Mouse (Mus musculus) ovary, postnatal 14 days (tissue): ENCODE results near the gene Chrna9.
"Not testable (repeated sequence)": the region's sequence is repeated elsewhere in the genome, so short reads cannot be mapped to it uniquely, and the experiment has no call there.

Experiments used
- DNase-seq: peaks from one replicate; pipeline ENCODE4 v3.0.0; 2022; ENCODE audit warnings: low spot score

The Chrna9 gene

DNA sequence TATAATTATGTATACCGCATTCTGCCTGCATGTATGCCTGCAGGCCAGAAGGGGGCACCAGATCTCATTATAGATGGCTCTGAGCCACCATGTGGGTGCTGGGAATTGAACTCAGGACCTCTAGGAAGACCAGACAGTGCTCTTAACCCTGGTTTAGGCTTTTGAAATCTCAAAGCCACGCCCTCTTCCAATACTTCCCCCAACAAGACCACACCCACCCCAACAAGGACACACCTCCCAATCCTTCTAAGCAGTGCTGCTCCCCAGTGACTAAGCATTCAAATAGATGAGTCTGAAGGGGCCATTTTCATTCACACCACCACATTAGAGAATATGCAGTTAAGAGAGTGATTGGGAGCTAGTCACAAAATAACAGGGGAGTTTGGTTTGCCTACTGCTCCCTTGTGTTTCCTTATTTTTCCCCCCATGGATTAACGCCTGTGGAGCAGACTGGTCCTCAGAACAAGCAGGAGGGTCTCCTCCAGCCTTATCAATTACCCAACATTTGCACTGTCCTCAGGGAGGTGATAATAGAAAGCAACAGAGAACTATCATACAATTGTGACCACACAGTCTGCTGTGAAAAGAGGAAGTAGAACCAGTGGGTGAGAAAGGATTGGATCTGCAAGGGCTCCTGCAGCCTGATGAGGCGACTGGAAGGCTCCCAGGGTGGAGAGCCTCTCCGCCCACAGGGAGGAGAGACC, 25.3 kb downstream of the Chrna9 start:
- DNase-seq, result no peak

DNA sequence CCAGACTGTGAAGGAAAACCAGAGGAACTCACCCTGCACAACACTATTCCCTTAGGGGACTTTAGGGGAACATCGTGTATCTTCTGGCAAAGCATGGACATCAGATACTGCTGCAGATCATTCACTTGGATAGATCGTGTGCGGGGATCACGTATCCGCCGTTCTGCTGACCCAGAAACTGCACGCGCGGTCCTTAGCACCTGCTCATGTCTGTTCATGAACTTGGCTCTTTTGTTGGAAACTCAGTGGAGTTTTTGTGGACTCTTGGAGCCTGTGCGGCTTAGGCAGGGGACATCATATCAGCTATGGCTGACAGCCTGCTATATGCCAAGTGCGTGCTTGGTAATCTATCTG, 25.9 kb downstream of the Chrna9 start:
- no peak for DNase-seq

DNA sequence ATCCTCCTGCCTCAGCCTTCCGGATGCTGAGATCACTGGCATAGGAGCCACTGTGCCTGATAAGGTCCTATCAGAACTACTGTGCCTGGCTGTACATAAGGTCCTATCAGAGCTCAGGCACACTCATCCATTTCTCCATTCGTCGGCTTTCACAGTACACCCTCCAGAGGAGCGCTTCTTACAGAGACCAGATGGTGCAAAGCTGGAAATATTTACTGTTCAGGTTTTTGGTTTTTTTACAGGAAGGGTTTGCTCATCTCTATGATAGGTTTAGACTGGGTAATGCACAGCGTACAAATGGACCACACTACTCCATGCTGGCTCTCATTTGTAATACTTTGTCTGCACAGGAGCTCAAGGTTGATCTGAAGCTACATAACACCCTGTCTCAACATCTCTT, 28.6 kb downstream of the Chrna9 start:
- no peak for DNase-seq

GRCm38 (mm10) chr5:65965771-65966279, 31.1 kb downstream of the Chrna9 start:
- DNase-seq, result no peak

DNA sequence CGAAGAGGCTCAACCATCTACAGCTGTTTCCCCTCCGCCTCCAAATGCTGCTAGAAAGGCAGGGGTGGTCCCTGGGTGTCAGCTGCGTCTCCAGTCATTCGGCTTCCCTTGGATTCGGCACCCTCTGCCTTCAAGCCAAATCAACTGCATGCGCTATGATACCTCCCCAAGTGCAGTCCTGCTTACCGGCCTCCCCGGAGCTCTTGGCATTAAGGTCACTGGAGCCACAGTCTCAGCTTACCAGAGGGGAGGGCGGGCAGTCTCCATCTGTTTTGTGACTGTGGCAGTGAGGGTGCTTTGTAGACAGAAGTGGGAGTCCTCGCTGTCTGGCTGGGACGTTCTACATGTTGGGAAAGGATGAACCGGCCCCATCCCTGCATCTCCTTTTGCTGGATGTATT, 32.4 kb downstream of the Chrna9 start:
- DNase-seq, result no peak

- no peak for DNase-seq
Measured at GRCm38 (mm10) chr5:65968004-65968403, 33.3 kb downstream of the Chrna9 start.

DNA sequence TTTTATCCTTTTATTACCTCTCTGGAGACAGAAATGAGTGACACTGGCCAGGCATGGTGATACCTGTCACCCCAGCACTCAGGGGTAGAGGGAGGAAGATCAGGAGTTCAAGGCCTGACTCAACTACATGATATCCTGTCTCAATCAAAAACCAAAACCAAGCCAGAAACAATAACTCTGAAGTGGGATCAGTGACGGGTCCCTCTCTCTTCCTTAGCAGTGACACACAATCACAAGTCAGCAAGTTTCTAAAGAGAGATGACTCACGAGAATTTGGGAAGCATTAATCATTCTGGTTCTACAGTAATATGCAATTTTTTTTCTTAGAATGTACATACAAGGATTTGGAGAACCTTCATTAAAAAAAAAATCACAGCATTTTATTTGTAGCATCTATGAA, 38.5 kb downstream of the Chrna9 start:
- no peak for DNase-seq

DNA sequence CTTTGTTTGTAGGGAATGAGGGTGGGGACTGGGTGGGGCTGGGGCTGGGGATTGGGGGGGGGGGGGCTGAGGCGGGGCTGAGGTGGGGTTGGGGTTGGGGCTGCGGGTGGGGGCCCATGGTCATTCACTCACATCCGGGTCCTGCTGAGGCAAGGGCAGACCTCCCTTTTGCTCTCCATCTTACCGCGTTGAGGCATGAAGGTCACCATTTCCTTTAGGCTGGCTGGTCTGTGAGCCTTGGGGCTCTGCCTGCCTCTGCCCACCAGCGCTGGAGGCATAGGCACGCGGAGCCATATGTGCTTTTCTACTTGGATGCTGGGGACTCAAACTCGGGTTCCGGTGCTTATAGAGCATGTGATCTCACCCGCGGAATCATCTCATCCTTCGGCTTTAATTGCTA, 41.0 kb downstream of the Chrna9 start:
- no peak for DNase-seq

DNA sequence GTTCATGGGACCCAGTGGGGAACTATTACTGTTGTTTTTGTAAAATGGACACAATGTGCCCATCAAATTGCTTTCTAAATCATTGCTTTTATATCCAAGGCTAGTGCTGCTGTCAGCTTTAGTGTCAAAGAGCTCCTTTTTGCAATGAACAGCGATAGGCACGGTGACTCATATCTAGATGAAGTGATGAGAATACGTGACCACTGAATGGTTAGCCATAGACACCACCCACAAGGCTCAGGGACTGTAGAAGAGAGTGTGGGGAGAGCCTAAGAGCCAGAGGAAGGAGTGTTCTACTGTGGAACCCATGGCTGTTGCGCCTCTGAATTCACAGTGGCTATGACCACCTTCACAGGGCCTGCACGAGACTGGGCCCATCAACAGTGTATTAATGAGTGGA, 51.7 kb downstream of the Chrna9 start:
- no peak for DNase-seq

- DNase-seq, result not testable (repeated sequence)
Measured at GRCm38 (mm10) chr5:65987004-65987403, 52.3 kb downstream of the Chrna9 start.

DNA sequence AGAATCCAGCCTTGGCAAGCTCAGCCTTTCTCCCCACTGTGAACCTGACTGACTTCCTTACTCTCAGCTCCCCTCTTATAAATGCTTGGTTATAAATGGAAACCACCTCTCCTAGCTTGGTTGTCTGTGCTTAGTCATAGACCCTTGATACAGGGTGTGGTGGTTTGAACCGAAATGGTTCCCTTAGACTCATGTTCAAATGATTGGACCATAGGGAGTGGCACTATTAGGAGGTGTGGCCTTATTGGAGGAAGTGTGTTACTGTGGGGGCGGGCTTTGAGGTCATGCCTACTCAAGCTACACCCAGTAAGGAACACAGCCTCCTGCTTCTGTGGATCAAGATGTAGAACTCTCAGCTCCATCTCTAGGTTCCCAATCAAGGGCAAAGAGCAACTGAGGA, 56.5 kb downstream of the Chrna9 start:
- DNase-seq, result no peak

DNA sequence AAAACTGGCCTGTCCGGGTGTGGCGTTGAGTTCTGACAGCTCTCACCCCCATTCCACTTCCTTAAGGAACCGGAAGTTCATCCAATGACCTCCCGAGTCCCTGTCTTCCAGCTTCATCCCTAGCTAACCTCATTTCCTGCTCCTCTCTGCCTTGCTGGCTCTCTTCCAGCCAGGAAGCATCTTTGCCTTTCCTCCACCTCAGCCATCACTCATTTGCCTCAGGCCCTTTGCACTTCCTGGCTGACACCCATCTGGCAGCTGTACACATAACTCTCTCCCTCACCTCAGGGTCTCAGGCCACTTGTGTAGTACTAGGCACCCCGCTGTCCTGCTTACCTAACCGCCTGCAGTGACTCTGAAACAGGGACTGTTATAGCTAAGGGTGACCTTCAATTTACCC, 59.9 kb downstream of the Chrna9 start:
- no peak for DNase-seq

DNA sequence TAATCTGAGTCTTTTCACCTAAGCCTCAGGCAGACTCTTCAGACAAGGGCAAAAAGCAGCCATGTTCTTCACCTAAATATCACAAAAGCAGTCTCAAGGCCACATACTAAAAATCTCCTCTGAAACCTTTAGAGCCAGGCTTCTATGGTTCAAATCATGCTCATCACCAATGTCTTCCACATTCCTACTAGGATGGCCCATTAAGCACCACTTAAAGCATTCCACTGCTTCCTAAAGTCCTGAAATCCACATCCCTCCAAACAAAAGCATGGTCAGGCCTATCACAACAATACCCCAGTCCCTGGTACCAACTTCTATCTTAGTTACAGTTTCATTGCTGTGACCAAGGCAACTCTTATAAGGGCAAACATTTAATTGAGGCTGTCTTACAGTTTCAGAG, 63.1 kb downstream of the Chrna9 start:
- DNase-seq, result no peak

- no peak for DNase-seq
Measured at GRCm38 (mm10) chr5:65999106-65999505, 64.4 kb downstream of the Chrna9 start.

- DNase-seq, result peak; percentile 26
Measured at GRCm38 (mm10) chr5:66000074-66000473, 65.4 kb downstream of the Chrna9 start.

GRCm38 (mm10) chr5:66000567-66001125, 65.9 kb downstream of the Chrna9 start:
- DNase-seq, result no peak

DNA sequence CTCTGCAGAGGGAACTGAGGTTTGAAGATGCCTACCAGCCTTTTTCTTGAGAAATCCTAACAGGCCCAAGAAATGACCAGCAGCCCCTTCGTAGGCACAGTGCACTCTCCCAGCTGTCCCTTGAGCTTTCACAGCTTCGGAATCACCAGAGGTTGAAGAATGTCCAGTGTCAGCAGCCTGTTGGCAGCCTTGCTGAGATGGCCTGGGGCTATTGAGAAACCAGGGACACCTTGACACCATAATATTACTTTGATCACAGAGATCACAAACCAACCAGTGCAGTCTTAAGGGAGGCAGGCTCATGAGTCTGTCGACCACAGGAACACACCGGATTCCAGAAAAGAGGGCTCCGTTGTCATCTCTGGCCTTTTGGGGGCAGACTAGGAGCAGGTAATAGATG, 66.5 kb downstream of the Chrna9 start:
- no peak for DNase-seq

- DNase-seq, result no peak
Measured at GRCm38 (mm10) chr5:66004134-66004925, 69.6 kb downstream of the Chrna9 start, which contains the start of gene 9130230L23Rik. TSS of gene 9130230L23Rik (minus strand) at chr5:66004285.

DNA sequence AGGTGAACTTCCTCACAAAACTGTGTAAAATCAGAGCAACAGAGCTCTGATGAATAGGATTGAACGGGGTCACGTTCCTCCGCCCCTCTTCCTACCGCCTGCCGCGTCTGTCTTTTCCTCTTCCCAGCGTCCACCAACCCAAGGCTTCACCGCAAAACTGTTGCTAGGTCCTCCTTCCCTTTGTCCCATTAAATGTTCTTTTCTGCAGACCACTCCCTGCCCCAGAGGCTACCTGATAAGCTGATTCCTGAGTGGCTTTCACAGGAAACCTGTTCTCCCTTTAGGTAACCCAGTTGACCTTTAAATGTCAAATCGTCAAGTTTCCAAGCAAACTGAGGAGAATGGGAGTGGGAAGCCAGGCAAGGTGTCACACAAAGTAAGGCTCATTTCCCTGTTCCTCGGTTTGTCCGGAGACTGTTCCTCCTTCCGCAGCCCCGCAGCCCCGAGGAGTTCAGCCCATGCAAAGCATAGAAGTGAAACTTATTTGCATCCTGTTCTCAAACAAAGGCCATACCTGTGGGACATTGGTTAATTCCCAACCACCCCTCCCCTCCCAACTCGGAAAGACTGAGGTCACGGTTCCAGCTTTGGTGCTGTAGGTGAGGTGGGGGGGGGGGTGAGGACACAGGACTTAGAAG, 70.4 kb downstream of the Chrna9 start:
- DNase-seq, result no peak

DNA sequence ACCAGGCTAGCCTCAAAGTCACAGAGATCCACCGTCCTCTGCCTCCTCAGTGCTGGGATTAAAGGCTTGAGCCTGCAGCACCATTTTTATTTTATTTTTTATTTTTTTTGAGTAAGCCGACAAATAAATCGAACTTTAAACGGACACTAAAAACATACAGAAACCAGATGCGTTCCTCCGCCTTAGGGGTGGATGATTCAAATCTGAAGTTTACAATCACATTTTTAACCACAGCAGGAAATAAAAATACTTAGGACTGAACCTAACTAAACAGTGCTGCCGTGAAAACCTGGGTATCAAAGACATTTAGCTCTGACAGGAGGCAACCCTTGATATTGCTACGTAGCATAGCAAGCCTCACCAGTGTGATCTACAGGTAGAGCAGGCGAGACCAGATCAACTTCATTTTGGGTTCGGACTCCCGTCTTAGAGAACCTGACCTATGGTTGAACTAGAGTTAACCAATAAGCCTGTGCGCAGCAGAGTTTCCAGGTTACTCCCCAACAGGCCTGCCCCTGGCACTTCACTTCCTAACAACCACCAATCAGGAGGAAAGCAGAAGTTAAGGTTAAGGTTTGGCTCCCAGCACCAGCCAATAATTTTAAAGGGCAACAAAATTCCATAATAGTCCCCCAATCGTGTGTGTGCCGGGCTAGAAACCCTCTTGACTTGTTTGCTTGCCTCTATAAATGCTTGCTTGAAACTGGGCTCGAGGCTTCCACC, 73.7 kb downstream of the Chrna9 start:
- no peak for DNase-seq

DNA sequence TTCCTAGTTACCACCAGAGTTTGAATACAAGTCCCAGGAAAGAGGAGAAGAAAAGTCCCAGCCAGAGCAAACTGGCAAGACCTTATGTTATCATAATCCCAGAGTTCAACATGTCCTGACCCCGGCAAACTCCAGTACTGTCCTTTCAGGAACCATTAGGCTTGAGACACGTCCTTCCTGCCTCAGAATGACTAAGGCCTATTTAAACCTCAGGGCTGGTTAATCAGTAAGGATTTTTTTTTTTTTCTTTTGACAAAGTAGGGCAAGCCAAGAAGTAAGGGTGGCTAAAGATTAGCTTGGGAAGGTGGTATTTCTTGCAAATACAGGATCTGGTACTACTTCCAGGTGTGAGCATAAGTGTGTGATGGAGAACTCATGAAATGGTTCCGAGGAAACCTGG, 79.3 kb downstream of the Chrna9 start:
- no peak for DNase-seq

GRCm38 (mm10) chr5:66014437-66014836, 79.7 kb downstream of the Chrna9 start:
- DNase-seq, result no peak
